ENCODE assay signal across 25 mouse cellular contexts in the genomic region with DNA sequence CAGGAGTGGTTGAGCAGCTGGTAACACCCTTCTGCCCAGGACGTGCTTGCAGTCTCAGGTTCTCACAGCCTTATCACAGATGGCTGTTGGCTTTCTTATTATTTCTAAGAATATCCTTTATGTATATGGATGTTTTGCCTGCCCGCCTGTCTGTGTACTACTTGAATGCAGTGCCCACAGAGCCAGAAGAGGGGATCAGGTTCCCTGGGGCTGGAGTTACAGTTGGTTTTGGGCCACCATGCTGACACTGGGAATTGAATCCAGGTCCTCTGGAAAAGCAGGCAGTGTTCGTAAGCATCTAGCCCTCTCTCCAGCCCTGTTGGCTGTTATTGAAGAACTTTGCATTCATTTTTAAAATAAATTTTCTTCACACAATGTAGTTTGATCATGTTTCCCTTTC. TPM values are rescaled to one million over a fixed set of nuclear protein-coding genes. Genes with fewer than 3 reads are reported as not detected.
DNase-seq lines count a peak whose midpoint lies in the region; ATAC-seq and TF ChIP-seq lines count a peak whose summit lies in the region.
"Had no signal": no experiment of that assay in that cellular context is flagged by ENCODE, and none has a peak within 500 bp of the region (broad histone marks: within the 10 kb centered on the region; RNA-seq: fewer than 3 reads in every experiment).

No protein-coding gene starts in this region.

- H3K4me2 ChIP-seq in embryonic facial prominence, embryonic 11.5 days (ENCODE audit: low read depth, low read length) = no peak overlapping the region
- H3K4me2 ChIP-seq in embryonic facial prominence, embryonic 12.5 days (replicated peaks) = no peak overlapping the region
- H3K4me2 ChIP-seq: forebrain, embryonic 12.5 days; heart, embryonic 12.5 days; hindbrain, embryonic 15.5 days; limb, embryonic 12.5 days; liver, embryonic 15.5 days; lung, embryonic 14.5 days; midbrain, embryonic 13.5 days had no signal

- no peak overlapping the region for H3K9ac ChIP-seq in embryonic facial prominence, embryonic 11.5 days (replicated peaks; ENCODE audit: low read length)
- no peak overlapping the region for H3K9ac ChIP-seq in heart, adult 2 months (ENCODE audit: low read depth, low read length)
- no peak overlapping the region for H3K9ac ChIP-seq in embryonic facial prominence, embryonic 12.5 days
- H3K9ac ChIP-seq: forebrain, embryonic 12.5 days; forebrain, postnatal 0 days; heart, embryonic 12.5 days; hindbrain, embryonic 15.5 days; limb, embryonic 12.5 days; liver, embryonic 15.5 days; lung, embryonic 14.5 days; midbrain, embryonic 13.5 days had no signal

- no peak for ATAC-seq in embryonic facial prominence, embryonic 11.5 days (replicated peaks; ENCODE audit: insufficient number of reproducible peaks, low FRiP score, low TSS enrichment, low read depth)
- ATAC-seq in embryonic facial prominence, embryonic 12.5 days (ENCODE audit: insufficient number of reproducible peaks, insufficient read depth, low FRiP score, low TSS enrichment) = no peak
- ATAC-seq: forebrain, postnatal 0 days; inflammation-experienced regulatory T-cells, adult 6 months; midbrain, embryonic 13.5 days had no signal

- no peaks in the 10 kb centered on the region; the same call in 1 of the 2 replicates for H3K4me1 ChIP-seq in embryonic facial prominence, embryonic 11.5 days (ENCODE audit: control insufficient read depth, insufficient read depth, low read length)
- H3K4me1 ChIP-seq in embryonic facial prominence, embryonic 10.5 days = peaks cover 46% of the 10 kb centered on the region
- H3K4me1 ChIP-seq in heart, adult 2 months (ENCODE audit: control insufficient read depth, insufficient read depth, low read length) = peaks cover 52% of the 10 kb centered on the region
- peaks cover 36% of the 10 kb centered on the region for H3K4me1 ChIP-seq in embryonic facial prominence, embryonic 12.5 days

- H3K27ac ChIP-seq in embryonic facial prominence, embryonic 11.5 days (replicated peaks; ENCODE audit: low read depth, low read length) = no peak overlapping the region
- no peak overlapping the region for H3K27ac ChIP-seq in embryonic facial prominence, embryonic 10.5 days (replicated peaks)
- H3K27ac ChIP-seq in heart, adult 2 months = 0 out of 2 replicates have a peak overlapping the region, but pooled peaks have one; percentile 32
- 0 out of 2 replicates have a peak overlapping the region, but pooled peaks have one; percentile 18 for H3K27ac ChIP-seq in embryonic facial prominence, embryonic 12.5 days
- H3K27ac ChIP-seq: forebrain, embryonic 12.5 days; hindbrain, embryonic 10.5 days; hindbrain, embryonic 15.5 days; left cerebral cortex, adult 2 months; limb, embryonic 12.5 days; liver, embryonic 15.5 days; midbrain, embryonic 13.5 days had no signal

- TF ChIP-seq CTCF in heart, adult 2 months (IDR thresholded peaks at IDR 0.05) = no peak

- TF ChIP-seq POLR2A in heart, adult 2 months (IDR thresholded peaks at IDR 0.05; ENCODE audit: insufficient read depth, low read depth, low read length) = no peak

- H3K27me3 ChIP-seq in embryonic facial prominence, embryonic 11.5 days (ENCODE audit: control insufficient read depth, insufficient read depth, low read length) = no peaks in the 10 kb centered on the region
- no peaks in the 10 kb centered on the region for H3K27me3 ChIP-seq in embryonic facial prominence, embryonic 10.5 days (replicated peaks; ENCODE audit: low read depth, poor library complexity, severe bottlenecking)
- H3K27me3 ChIP-seq in heart, adult 2 months (ENCODE audit: control insufficient read depth, insufficient read depth, low read length) = no peaks in the 10 kb centered on the region
- H3K27me3 ChIP-seq in embryonic facial prominence, embryonic 12.5 days = no peaks in the 10 kb centered on the region
- H3K27me3 ChIP-seq: forebrain, embryonic 12.5 days; heart, embryonic 12.5 days; hindbrain, embryonic 15.5 days; limb, embryonic 12.5 days; liver, embryonic 15.5 days; midbrain, embryonic 13.5 days had no signal

- no peaks in the 10 kb centered on the region for H3K36me3 ChIP-seq in embryonic facial prominence, embryonic 11.5 days (replicated peaks; ENCODE audit: control insufficient read depth, insufficient read depth, low read depth, low read length)
- H3K36me3 ChIP-seq in embryonic facial prominence, embryonic 10.5 days (replicated peaks) = no peaks in the 10 kb centered on the region
- H3K36me3 ChIP-seq in heart, adult 2 months (ENCODE audit: control insufficient read depth, insufficient read depth, low read length) = peaks cover 17% of the 10 kb centered on the region
- no peaks in the 10 kb centered on the region for H3K36me3 ChIP-seq in embryonic facial prominence, embryonic 12.5 days
- H3K36me3 ChIP-seq: forebrain, embryonic 12.5 days; G1E; heart, embryonic 12.5 days; hindbrain, embryonic 10.5 days; hindbrain, embryonic 15.5 days; limb, embryonic 12.5 days; liver, embryonic 15.5 days; midbrain, embryonic 13.5 days had no signal

- TF ChIP-seq EP300 in heart, adult 2 months (IDR thresholded peaks at IDR 0.05; ENCODE audit: insufficient read depth, low read depth, low read length) = no peak

- no peaks in the 10 kb centered on the region for H3K9me3 ChIP-seq in embryonic facial prominence, embryonic 11.5 days (replicated peaks; ENCODE audit: control insufficient read depth, low read length)
- no peaks in the 10 kb centered on the region for H3K9me3 ChIP-seq in embryonic facial prominence, embryonic 10.5 days
- no peaks in the 10 kb centered on the region for H3K9me3 ChIP-seq in embryonic facial prominence, embryonic 12.5 days
- H3K9me3 ChIP-seq: forebrain, embryonic 12.5 days; heart, embryonic 12.5 days; hindbrain, embryonic 10.5 days; hindbrain, embryonic 15.5 days; limb, embryonic 12.5 days; liver, embryonic 15.5 days; midbrain, embryonic 13.5 days had no signal

- no peak overlapping the region for H3K4me3 ChIP-seq in embryonic facial prominence, embryonic 11.5 days (ENCODE audit: low read depth, low read length)
- H3K4me3 ChIP-seq in embryonic facial prominence, embryonic 10.5 days = no peak overlapping the region
- no peak overlapping the region for H3K4me3 ChIP-seq in heart, adult 2 months
- H3K4me3 ChIP-seq in embryonic facial prominence, embryonic 12.5 days = no peak overlapping the region
- H3K4me3 ChIP-seq: forebrain, embryonic 12.5 days; heart, embryonic 12.5 days; hindbrain, embryonic 10.5 days; hindbrain, embryonic 15.5 days; left cerebral cortex, adult 2 months; limb, embryonic 12.5 days; liver, embryonic 15.5 days; midbrain, embryonic 13.5 days had no signal

- 63% methylated on average over 3 of the region's 3 CpGs for WGBS in embryonic facial prominence, embryonic 11.5 days
- 68% methylated on average over 3 of the region's 3 CpGs for WGBS in embryonic facial prominence, embryonic 10.5 days
- WGBS in heart, adult 2 months = 63% methylated on average over 3 of the region's 3 CpGs
- WGBS in embryonic facial prominence, embryonic 12.5 days = 40% methylated on average over 3 of the region's 3 CpGs

- H3K79me2 ChIP-seq in heart, adult 2 months (replicated peaks; ENCODE audit: control insufficient read depth, insufficient read depth, low read length) = peaks cover 9% of the 10 kb centered on the region

- peak; percentile 34 for DNase-seq in cerebellum, adult 11-12 months
- no peak for DNase-seq in cerebellum, postnatal 36 days
- peak; percentile 15 for DNase-seq in embryonic facial prominence, embryonic 11.5 days (ENCODE audit: low spot score)
- DNase-seq in embryonic facial prominence, embryonic 10.5 days (ENCODE audit: low spot score) = no peak
- no peak for DNase-seq in heart, adult 2 months
- no peak for DNase-seq in heart, postnatal 14 days
- DNase-seq in layer of hippocampus, postnatal 25 days (ENCODE audit: extremely low spot score in 1 of 2, low spot score in 1 of 2) = no peak
- DNase-seq: adrenal gland, adult 8-10 months; forebrain, postnatal 0 days; heart, adult 11 months; heart, postnatal 10 days; kidney, adult 11 months; kidney, postnatal 14 days; lung, embryonic 14.5 days had no signal

- intact Hi-C loops in heart, adult 2 months (cut with DNase I) = loop anchor here (5.0 kb wide), 1 partner anchor 33 kb away; no protein-coding TSS in a partner anchor
- intact Hi-C loops in heart, postnatal 14 days (cut with DNase I) = loop anchor here (5.0 kb wide), 1 partner anchor 47 kb away; no protein-coding TSS in a partner anchor

RNA-seq across cellular contexts. Expression of a gene that starts 50.1 kb away (rescaled TPM):
- 26.1 and 28.4 TPM in 2 replicates for polyA plus RNA-seq in embryonic facial prominence, embryonic 11.5 days (2014; fragmentation: Nextera tagmentation; extraction: Ambion mirVana)
- polyA plus RNA-seq in embryonic facial prominence, embryonic 10.5 days (2016; fragmentation: Nextera tagmentation; extraction: Ambion mirVana) = 15.6 and 16.8 TPM in 2 replicates
- total RNA-seq in heart, adult 2 months (2021) = 100 to 1,000 TPM; 280 to 306 TPM
- polyA plus RNA-seq in heart, adult 2 months (2012; rRNA removed) = 134 and 195 TPM in 2 replicates
- 100 to 1,000 TPM; 201 to 215 TPM for total RNA-seq in heart, postnatal 14 days (2021)
- polyA plus RNA-seq in embryonic facial prominence, embryonic 12.5 days (2016; fragmentation: Nextera tagmentation; extraction: Ambion mirVana) = 29.9 and 34.1 TPM in 2 replicates
- 10 to 100 TPM; 36.2 to 41.1 TPM for total RNA-seq in layer of hippocampus, postnatal 25 days (2021)

Comparison
In these comparisons a context has a peak if more than half of its experiments do, and no peak if none do; other contexts are left out.
1. DNase-seq: peak in cerebellum, adult 11-12 months (single experiment) and embryonic facial prominence, embryonic 11.5 days (single experiment); none in cerebellum, postnatal 36 days (0 of 2), embryonic facial prominence, embryonic 10.5 days (single experiment), heart, adult 2 months (0 of 2), heart, postnatal 14 days (0 of 2) and layer of hippocampus, postnatal 25 days (0 of 2).
2. H3K27ac ChIP-seq: peak in heart, adult 2 months (single experiment) and embryonic facial prominence, embryonic 12.5 days (single experiment); none in embryonic facial prominence, embryonic 11.5 days (single experiment) and embryonic facial prominence, embryonic 10.5 days (single experiment).